In genomic region chr7:65737286-65738040, GRCm38 (mm10) we compare ENCODE assay signal across 9 mouse cellular contexts. TPM values are rescaled to one million over a fixed set of nuclear protein-coding genes. Genes with fewer than 3 reads are reported as not detected.
DNase-seq lines count a peak whose midpoint lies in the region; ATAC-seq and TF ChIP-seq lines count a peak whose summit lies in the region.
"Had no signal": no experiment of that assay in that cellular context is flagged by ENCODE, and none has a peak within 500 bp of the region (broad histone marks: within the 10 kb centered on the region; RNA-seq: fewer than 3 reads in every experiment).

No protein-coding gene starts in this region.

- H3K9ac ChIP-seq in kidney, embryonic 14.5 days (ENCODE audit: low read depth, low read length) = no peak overlapping the region
- no peak overlapping the region for H3K9ac ChIP-seq in hindbrain, postnatal 0 days (replicated peaks; ENCODE audit: low read length)
- H3K9ac ChIP-seq: hindbrain, embryonic 15.5 days had no signal

- no peak for TF ChIP-seq CTCF in hindbrain, postnatal 0 days (IDR thresholded peaks at IDR 0.05; ENCODE audit: low read depth)

- peak; percentile 9 for DNase-seq in kidney, adult 11 months
- DNase-seq in adrenal gland, postnatal 14 days = peak; percentile 92
- DNase-seq in kidney, adult 8-10 months = peak; percentile 12 to 34
- DNase-seq in ovary, postnatal 36 days (ENCODE audit: low spot score) = peak; percentile 71
- no peak for DNase-seq in hindbrain, postnatal 0 days (ENCODE audit: low spot score)
- DNase-seq in natural killer cell, adult 2 months (ENCODE audit: low spot score in 2 of 2) = no peak
- DNase-seq in cerebellum, postnatal 36 days = no peak

- no peak for ATAC-seq in kidney, embryonic 14.5 days (ENCODE audit: low FRiP score, low TSS enrichment)
- no peak for ATAC-seq in hindbrain, postnatal 0 days

- no peaks in the 10 kb centered on the region for H3K9me3 ChIP-seq in kidney, embryonic 14.5 days (ENCODE audit: control insufficient read depth, low read length)
- no peaks in the 10 kb centered on the region for H3K9me3 ChIP-seq in hindbrain, postnatal 0 days (ENCODE audit: low read length)
- H3K9me3 ChIP-seq: hindbrain, embryonic 15.5 days had no signal

- H3K27ac ChIP-seq in kidney, embryonic 14.5 days (ENCODE audit: low read depth, low read length) = no peak overlapping the region
- no peak overlapping the region for H3K27ac ChIP-seq in hindbrain, postnatal 0 days
- H3K27ac ChIP-seq: hindbrain, embryonic 15.5 days had no signal

- no peak overlapping the region for H3K4me2 ChIP-seq in kidney, embryonic 14.5 days (replicated peaks; ENCODE audit: low read depth, low read length)
- no peak overlapping the region for H3K4me2 ChIP-seq in hindbrain, postnatal 0 days (ENCODE audit: low read depth, low read length)
- H3K4me2 ChIP-seq: hindbrain, embryonic 15.5 days had no signal

- H3K27me3 ChIP-seq in kidney, embryonic 14.5 days (ENCODE audit: control insufficient read depth, insufficient read depth, low read length) = no peaks in the 10 kb centered on the region
- H3K27me3 ChIP-seq in hindbrain, postnatal 0 days (ENCODE audit: insufficient read depth, low read length) = no peaks in the 10 kb centered on the region
- H3K27me3 ChIP-seq: hindbrain, embryonic 15.5 days had no signal

- H3K36me3 ChIP-seq in kidney, embryonic 14.5 days (ENCODE audit: control insufficient read depth, insufficient read depth, low read length) = no peaks in the 10 kb centered on the region
- H3K36me3 ChIP-seq in hindbrain, postnatal 0 days (ENCODE audit: insufficient read depth, low read length) = no peaks in the 10 kb centered on the region
- H3K36me3 ChIP-seq: hindbrain, embryonic 15.5 days had no signal

- 0 out of 2 replicates have a peak, but pooled peaks cover 4% of the 10 kb centered on the region for H3K4me1 ChIP-seq in kidney, embryonic 14.5 days (ENCODE audit: control insufficient read depth, insufficient read depth, low read length)
- no peaks in the 10 kb centered on the region for H3K4me1 ChIP-seq in hindbrain, postnatal 0 days (ENCODE audit: insufficient read depth, low read length)
- H3K4me1 ChIP-seq: hindbrain, embryonic 15.5 days had no signal

- H3K4me3 ChIP-seq in kidney, embryonic 14.5 days (ENCODE audit: low read length) = no peak overlapping the region
- H3K4me3 ChIP-seq in hindbrain, postnatal 0 days (ENCODE audit: low read length) = no peak overlapping the region
- H3K4me3 ChIP-seq: hindbrain, embryonic 15.5 days had no signal

- 47% methylated on average over 12 of the region's 12 CpGs for WGBS in kidney, embryonic 14.5 days
- 79% methylated on average over 12 of the region's 12 CpGs for WGBS in hindbrain, postnatal 0 days

RNA-seq across cellular contexts. Expression of gene Tm2d3, which starts 46.5 kb away (rescaled TPM):
- 87.0 and 108 TPM in 2 replicates for polyA plus RNA-seq in kidney, embryonic 14.5 days (2014; fragmentation: Nextera tagmentation; extraction: Ambion mirVana)
- total RNA-seq in adrenal gland, postnatal 14 days (2021) = 44.4 and 47.7 TPM in 2 replicates
- 69.0 and 84.4 TPM in 2 replicates for total RNA-seq in hindbrain, postnatal 0 days (2014; rRNA removed)
- 99.9 and 110 TPM in 2 replicates for polyA plus RNA-seq in hindbrain, postnatal 0 days (2015; fragmentation: Nextera tagmentation; extraction: Ambion mirVana)

Comparison
In these comparisons a context has a peak if more than half of its experiments do, and no peak if none do; other contexts are left out.
1. DNase-seq: peak in kidney, adult 11 months (single experiment), adrenal gland, postnatal 14 days (single experiment), kidney, adult 8-10 months (2 of 2) and ovary, postnatal 36 days (single experiment); none in hindbrain, postnatal 0 days (single experiment), natural killer cell, adult 2 months (0 of 2) and cerebellum, postnatal 36 days (0 of 2).